Mouse (Mus musculus) bone marrow, adult 2 months (tissue): ENCODE measurements around the gene Lgals1. TPM values are rescaled to one million over a fixed set of nuclear protein-coding genes. Genes with fewer than 3 reads are reported as not detected.
"Not testable (repeated sequence)": the region's sequence is repeated elsewhere in the genome, so short reads cannot be mapped to it uniquely, and the experiment has no call there.

ENCODE experiments used
- H3K27ac ChIP-seq: fragments of 200-500 bp; 2 replicates; pipeline ENCODE4 v1.5.1; 2012; ENCODE audit warnings: low read depth, mild to moderate bottlenecking, control low read depth, inconsistent platforms, low read length; ENCODE audit not compliant: control insufficient read depth, poor library complexity, insufficient read depth
- H3K4me1 ChIP-seq: fragments of 200-500 bp; 2 replicates; pipeline ENCODE4 v1.6.1; 2011; ENCODE audit warnings: low read length; ENCODE audit not compliant: control insufficient read depth, insufficient read depth
- H3K4me3 ChIP-seq: fragments of 200-500 bp; replicated peaks from 2 replicates; pipeline ENCODE3; 2011; ENCODE audit warnings: mild to moderate bottlenecking, low read depth, low read length, control low read depth; ENCODE audit not compliant: control insufficient read depth
- CTCF ChIP-seq: fragments of 200-500 bp; IDR thresholded peaks from 2 replicates; pipeline ENCODE4 v1.5.1; 2011; ENCODE audit warnings: low read length, control low read depth; ENCODE audit not compliant: control insufficient read depth, insufficient read depth
- POLR2A ChIP-seq: fragments of 200-500 bp; IDR thresholded peaks from 2 replicates; pipeline ENCODE4 v1.6.1; 2011; ENCODE audit warnings: low read depth, mild to moderate bottlenecking, control low read depth, low read length, borderline replicate concordance; ENCODE audit not compliant: control insufficient read depth
- WGBS: fragments of 180-500 bp; shearing (Covaris S2); methylation state at CpG from one replicate; pipeline ENCODE4 v1.1.7; 2018; 5-methylcytosine and 5-hydroxymethylcytosine counted together
- polyA plus RNA-seq: library from polyadenylated mRNA; stranded (reverse); fragments of >200 nt; gene quantifications from 2 replicates; pipeline ENCODE4 v1.2.4, GENCODE M21; 2011; ENCODE audit warnings: low replicate concordance; ENCODE audit not compliant: missing spikeins, insufficient read depth, insufficient read length

The Lgals1 gene
- 75.3 and 222 TPM in 2 replicates for polyA plus RNA-seq

DNA sequence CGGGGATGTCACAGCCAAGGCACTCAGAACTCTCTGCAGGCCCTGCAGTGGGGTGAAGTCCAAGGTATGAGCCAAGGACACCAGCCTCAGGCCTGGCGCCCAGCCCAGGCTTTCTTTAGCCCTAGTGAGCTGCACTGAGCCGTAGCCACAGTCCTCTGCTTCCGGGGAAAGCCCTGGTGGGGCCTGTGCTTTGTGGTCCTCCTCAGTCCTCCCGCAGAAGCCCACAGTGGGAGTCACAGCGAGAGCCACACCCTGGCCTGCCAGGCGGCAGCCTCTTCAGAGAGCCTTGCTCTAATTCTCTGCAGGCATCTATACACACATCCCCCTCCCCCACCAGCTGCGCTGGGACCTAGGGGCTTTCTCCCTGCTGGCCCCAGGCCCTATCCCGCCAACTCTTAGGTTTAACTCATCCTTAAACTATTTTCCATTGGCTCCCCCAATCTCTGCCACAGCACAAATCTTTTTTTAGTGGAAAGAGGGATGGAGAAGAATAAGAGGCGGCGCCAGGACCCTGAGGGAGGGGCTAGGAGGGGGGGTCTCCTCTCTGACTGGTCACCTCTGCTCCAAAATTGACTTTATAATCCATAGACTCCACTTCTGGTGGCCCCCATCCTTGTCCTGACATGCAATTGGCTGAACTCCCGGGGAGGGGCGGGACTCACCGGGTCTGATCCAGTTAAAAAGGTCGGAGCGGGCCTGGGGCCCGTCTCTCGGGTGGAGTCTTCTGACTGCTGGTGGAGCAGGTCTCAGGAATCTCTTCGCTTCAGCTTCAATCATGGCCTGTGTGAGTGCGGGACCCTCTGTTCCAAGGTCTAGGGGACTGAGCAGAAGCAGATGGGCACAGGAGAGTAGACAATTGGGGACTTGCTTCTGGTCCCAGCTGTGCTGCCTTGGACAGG lies at the start of gene Lgals1:
TSS of gene Lgals1 (plus strand) at position 705 of the 899 bp plus-strand sequence.
- peaks cover 10% of the 10 kb centered on the region for H3K4me1 ChIP-seq
- TF ChIP-seq CTCF (no peak), POLR2A (peak; percentile 38; the same call in 1 of the 2 replicates)
- peak within 1 kb of the TSS; percentile 85 for H3K27ac ChIP-seq
- H3K4me3 ChIP-seq: peak within 1 kb of the TSS; percentile 65
- 10% methylated on average over 20 of the region's 20 CpGs for WGBS

- under 1% methylated on average over 82 of the region's 95 CpGs for WGBS
- Histone ChIP-seq H3K4me1 (no peaks in the 10 kb centered on the region; the same call in 1 of the 2 replicates), H3K27ac (peak within 1 kb of the TSS; percentile 98), H3K4me3 (peak within 1 kb of the TSS; percentile 56)
- TF ChIP-seq CTCF: no peak; the same call in 1 of the 2 replicates
- peak; percentile 53; the same call in 1 of the 2 replicates for TF ChIP-seq POLR2A
Measured at GRCm38 (mm10) chr15:78876991-78877809, 49.3 kb upstream of the Lgals1 start, which contains the start of gene Gga1. Gene Gga1 (plus strand): TSS chr15:78877190.

DNA sequence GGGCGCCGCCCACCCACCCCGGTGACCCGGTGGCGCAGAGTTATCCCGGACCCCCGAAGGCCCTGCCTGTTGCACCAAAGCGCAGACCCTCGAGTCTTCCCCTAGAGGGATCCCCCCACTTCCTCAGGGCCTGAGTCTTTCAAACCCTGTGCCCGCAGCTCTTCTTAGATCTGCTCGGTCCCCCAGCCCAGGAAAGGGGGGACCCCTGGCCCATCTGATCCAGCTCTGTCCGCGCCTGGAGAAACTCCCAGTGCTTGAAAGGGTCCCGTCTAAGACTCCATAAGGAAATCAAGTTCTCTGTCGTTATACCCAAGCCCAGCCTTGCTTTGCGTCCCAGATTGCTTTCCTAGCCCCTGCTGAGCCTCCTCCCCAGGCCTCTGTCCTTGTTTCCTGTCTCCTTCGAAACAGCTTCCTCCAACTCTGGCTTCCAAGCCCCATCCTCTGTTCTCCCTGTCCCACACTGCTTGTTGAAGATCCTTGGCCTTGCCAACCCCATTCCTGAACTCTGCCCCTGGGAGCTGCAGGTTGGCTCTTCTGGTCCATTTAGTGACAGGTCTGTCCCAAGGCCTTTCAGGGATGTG lies 48.6 kb upstream of the Lgals1 start:
- peak overlapping the region; percentile 56 for H3K4me3 ChIP-seq
- no peaks in the 10 kb centered on the region; the same call in 1 of the 2 replicates for H3K4me1 ChIP-seq
- 0% methylated on average over 17 of the region's 17 CpGs for WGBS
- no peak for TF ChIP-seq CTCF
- no peak for TF ChIP-seq POLR2A
- H3K27ac ChIP-seq: peak overlapping the region; percentile 98

GRCm38 (mm10) chr15:78878792-78879516 lies 47.6 kb upstream of the Lgals1 start:
- H3K27ac ChIP-seq: peak overlapping the region; percentile 59
- 8% methylated on average over 7 of the region's 7 CpGs for WGBS
- H3K4me1 ChIP-seq, H3K4me3 ChIP-seq: not testable (repeated sequence)

DNA sequence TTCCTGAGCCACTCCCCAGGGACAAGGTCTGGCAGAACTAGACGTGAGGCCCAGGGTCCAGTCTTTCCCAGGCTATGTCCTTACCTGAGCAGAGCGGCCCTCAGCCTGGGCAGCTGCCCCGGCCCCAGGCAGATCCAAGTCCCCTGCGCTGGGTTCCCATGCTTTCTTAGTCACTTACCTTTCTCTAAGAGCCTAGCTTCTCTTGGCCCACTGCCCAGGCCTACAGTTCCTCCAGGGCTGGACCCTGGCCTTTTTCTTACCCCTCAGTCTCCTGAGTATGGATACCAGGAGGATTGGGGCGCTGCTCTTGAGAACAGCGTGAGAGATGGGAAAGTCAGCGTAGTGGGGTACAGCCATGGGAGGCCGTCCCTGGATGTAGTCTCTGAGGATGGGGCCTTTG lies 46.1 kb upstream of the Lgals1 start:
- H3K4me1 ChIP-seq: no peaks in the 10 kb centered on the region; the same call in 1 of the 2 replicates
- no peak for TF ChIP-seq CTCF
- no peak for TF ChIP-seq POLR2A
- WGBS: 92% methylated on average over 8 of the region's 8 CpGs
- no peak overlapping the region for H3K27ac ChIP-seq
- no peak overlapping the region for H3K4me3 ChIP-seq

DNA sequence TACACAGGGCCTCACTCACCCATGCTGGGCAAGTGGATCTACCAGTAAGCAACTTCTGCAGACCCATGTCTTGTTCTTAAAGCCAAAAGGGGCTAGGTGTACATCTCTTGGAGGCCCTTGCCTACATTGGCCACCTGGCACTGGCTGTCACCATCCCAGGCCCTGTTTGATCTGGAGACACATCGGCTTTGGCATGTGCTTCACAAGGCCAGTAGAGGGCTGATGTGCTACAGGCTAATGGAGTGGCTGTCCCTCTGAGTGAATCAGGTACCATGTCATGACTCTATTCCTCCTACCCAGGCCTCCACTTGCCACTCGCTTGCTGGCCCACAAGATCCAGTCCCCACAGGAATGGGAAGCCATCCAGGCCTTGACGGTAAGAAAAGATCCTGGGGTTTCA lies 44.7 kb upstream of the Lgals1 start:
- Histone ChIP-seq H3K27ac (no peak overlapping the region), H3K4me3 (no peak overlapping the region), H3K4me1 (no peaks in the 10 kb centered on the region)
- TF ChIP-seq CTCF (peak; percentile 12; the same call in 1 of the 2 replicates), POLR2A (no peak)
- 82% methylated on average over 3 of the region's 3 CpGs for WGBS

GRCm38 (mm10) chr15:78889401-78889853 lies 37.1 kb upstream of the Lgals1 start:
- Histone ChIP-seq H3K27ac (no peak overlapping the region), H3K4me1 (no peaks in the 10 kb centered on the region; the same call in 1 of the 2 replicates)

More at GRCm38 (mm10) chr15:78889401-78889853, 37.1 kb upstream of the Lgals1 start:
- H3K4me3 ChIP-seq: no peak overlapping the region
- WGBS: 65% methylated on average over 13 of the region's 13 CpGs
- TF ChIP-seq POLR2A: no peak
- no peak for TF ChIP-seq CTCF
